Mouse (Mus musculus) skeletal muscle tissue, adult 2 months (tissue): ENCODE data around the gene Plxdc2.

ENCODE experiments used
- DNase-seq: peaks from one replicate; pipeline ENCODE4 v3.0.0-alpha.2; 2012; ENCODE audit warnings: low read depth, low spot score

Gene Plxdc2

GRCm38 (mm10) chr2:16356106-16356818 lies at the start of gene Plxdc2:
Gene Plxdc2, plus strand, starts transcription at chr2:16356304.
- DNase-seq = peak; percentile 61

GRCm38 (mm10) chr2:16310387-16310786 lies 45.7 kb upstream of the Plxdc2 start:
- DNase-seq = no peak

GRCm38 (mm10) chr2:16312400-16313070 lies 43.6 kb upstream of the Plxdc2 start:
- DNase-seq = no peak

- no peak for DNase-seq
Measured at GRCm38 (mm10) chr2:16335194-16335781, 20.8 kb upstream of the Plxdc2 start.

GRCm38 (mm10) chr2:16344564-16344963 lies 11.5 kb upstream of the Plxdc2 start:
- no peak for DNase-seq

- DNase-seq = no peak
Measured at GRCm38 (mm10) chr2:16351106-16351505, 5.0 kb upstream of the Plxdc2 start.

- no peak for DNase-seq
Measured at GRCm38 (mm10) chr2:16355611-16356105, 446 bp upstream of the Plxdc2 start.

- no peak for DNase-seq
Measured at GRCm38 (mm10) chr2:16356921-16357837, 1.1 kb downstream of the Plxdc2 start.

GRCm38 (mm10) chr2:16357946-16358345 lies 1.8 kb downstream of the Plxdc2 start:
- no peak for DNase-seq

- DNase-seq = no peak
Measured at GRCm38 (mm10) chr2:16359341-16359928, 3.3 kb downstream of the Plxdc2 start.

GRCm38 (mm10) chr2:16364749-16365148 lies 8.6 kb downstream of the Plxdc2 start:
- no peak for DNase-seq

- DNase-seq = peak; percentile 64
Measured at GRCm38 (mm10) chr2:16365830-16366401, 9.8 kb downstream of the Plxdc2 start.

- no peak for DNase-seq
Measured at GRCm38 (mm10) chr2:16370419-16370818, 14.3 kb downstream of the Plxdc2 start.

GRCm38 (mm10) chr2:16374288-16374687 lies 18.2 kb downstream of the Plxdc2 start:
- no peak for DNase-seq

GRCm38 (mm10) chr2:16386206-16386605 lies 30.1 kb downstream of the Plxdc2 start:
- DNase-seq = no peak

GRCm38 (mm10) chr2:16386692-16387091 lies 30.6 kb downstream of the Plxdc2 start:
- DNase-seq = no peak

GRCm38 (mm10) chr2:16387787-16388186 lies 31.7 kb downstream of the Plxdc2 start:
- no peak for DNase-seq

GRCm38 (mm10) chr2:16397501-16397900 lies 41.4 kb downstream of the Plxdc2 start:
- DNase-seq = no peak

- DNase-seq = no peak
Measured at GRCm38 (mm10) chr2:16398006-16398405, 41.9 kb downstream of the Plxdc2 start.

- no peak for DNase-seq
Measured at GRCm38 (mm10) chr2:16398896-16399295, 42.8 kb downstream of the Plxdc2 start.

- DNase-seq = peak; percentile 10
Measured at GRCm38 (mm10) chr2:16406508-16406907, 50.4 kb downstream of the Plxdc2 start.
